Mouse (Mus musculus) ovary, postnatal 36 days (tissue): ENCODE measurements at regions not wholly inside any gene's neighbourhood (a gene's known extent, or its start where the extent isn't known, plus 50 kb on each side); places are given as distances from the start of the nearest gene placed in this dataset.

ENCODE experiments used
- DNase-seq: peaks from one replicate; pipeline ENCODE4 v3.0.0; 2022; ENCODE audit warnings: low spot score, mixed read lengths

DNA sequence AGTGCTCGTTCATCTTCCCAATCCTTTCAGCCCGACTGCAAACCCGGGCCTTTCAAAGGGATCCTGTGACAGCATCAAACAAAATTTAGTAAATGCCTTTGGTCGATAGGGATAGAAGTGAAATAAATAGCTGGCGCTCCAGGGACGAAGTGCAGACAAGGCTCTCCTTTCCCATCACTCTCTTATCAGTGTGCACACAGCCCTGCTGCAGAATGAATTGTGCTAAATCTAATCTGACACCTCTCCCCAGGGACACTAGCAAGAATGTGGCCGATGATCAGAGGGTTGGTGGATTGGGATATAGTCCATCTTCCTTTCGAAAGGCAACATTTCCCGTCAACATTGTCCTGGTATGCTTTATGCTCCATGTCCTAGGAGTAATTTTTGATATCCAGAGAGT lies 1372.9 kb upstream of the Tenm4 start:
- no peak for DNase-seq

DNA sequence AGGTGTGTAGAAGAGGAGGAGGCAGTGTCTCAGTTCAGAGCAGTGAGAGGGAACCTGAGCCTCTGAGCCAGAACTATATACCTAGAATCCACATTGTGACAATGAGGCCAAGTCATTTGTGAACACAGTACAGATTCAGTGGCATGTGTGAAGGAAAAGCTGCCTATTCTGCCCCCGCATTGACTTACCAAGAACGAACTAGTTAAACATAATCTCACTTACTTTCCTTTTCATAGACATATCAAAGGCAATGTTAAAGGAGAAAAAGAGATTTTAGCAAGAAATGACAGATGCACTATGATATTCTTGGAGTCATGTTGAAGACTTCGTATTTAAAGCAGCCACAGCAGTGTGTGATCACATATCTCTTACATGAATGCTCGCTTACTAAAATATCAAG lies 1329.8 kb upstream of the Tenm4 start:
- DNase-seq, result no peak

DNA sequence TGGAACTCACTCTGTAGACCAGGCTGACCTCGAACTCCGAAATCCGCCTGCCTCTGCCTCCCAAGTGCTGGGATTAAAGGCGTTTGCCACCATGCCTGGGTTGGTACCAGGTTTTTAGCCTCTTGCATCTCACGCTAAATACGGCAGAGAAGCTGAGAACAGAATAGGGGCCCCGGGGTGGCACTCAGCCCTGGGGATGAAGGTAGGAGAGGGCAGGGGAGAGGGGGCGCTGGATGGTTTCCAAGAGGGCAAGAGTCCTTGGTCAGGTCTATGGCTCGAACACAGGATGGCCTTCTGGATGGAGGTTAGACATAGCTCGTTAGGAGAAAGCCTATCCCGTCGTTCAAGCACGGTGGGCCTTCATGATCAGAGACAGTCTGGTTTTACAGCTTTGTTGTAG lies 1319.7 kb upstream of the Tenm4 start:
- peak; percentile 2 for DNase-seq

DNA sequence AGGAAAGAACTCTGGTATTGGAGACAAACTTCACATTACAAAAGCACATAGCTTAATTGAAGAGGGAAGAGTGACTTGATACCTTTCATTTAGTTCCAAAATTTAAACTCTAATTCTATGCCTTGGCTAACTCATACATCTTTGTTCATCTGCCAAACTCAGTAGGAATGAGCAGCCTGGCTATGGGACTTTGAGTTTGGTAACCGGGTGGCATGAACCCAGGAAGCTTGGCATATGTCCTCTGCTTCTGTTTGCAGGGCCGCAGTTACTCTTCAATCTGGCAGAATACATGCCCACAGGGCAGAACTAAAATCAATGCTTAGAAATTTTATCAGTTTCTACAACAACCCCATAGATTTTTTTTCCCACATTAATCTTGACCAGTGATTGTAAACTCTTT lies 1314.4 kb upstream of the Tenm4 start:
- DNase-seq, result no peak

DNA sequence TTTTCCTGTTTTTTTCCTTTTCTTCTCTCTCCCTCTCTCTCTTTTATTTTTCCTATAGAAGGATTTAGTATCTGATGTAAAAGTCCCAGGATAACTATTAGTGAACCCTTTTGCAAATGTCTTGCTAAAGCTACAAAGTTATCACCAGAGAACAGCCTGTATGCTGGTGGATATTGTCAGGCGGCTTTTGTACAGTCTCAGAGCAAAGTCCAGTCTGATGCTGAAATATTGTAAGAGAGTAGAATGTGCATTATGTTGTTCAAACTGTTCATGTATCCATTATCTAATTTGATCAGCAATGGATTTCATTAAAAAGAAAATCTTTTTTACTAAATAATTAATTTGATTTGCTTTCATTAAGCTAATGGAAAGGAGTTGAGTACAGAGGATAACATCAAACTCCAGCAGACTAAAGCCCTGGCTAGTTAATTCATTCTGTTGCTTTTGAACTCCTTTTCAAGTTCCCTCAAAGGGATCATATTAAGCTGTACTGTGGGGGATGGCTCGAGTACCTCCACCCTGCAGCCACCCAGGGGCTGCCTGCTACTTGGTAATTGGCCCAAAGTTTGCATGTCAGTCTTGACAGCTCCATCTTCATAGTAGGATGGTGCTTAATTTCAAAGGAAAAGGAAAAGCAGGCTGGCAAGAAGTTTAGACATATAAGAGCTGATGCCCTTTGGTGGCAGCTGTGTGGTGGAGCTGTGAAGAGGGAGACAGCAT lies 1280.2 kb upstream of the Tenm4 start:
- no peak for DNase-seq

DNA sequence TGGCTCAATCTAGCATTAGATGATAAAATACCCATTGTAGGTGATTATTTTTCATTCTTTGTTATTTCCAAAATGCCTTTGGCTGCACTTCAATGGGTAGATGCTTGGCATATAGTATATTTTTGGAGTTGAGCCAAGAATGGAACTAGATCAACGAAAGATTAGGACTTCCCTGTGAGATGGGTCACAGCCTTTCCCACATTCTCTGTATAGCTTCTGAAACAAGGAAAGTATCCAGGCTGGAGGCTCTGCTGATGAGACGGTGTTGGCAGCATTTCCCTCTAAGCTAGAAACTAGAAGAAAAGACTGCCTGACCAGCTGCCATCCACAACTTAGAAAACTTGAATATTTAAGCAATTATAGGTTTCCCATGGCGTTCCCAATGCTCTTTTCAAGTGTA lies 1273.0 kb upstream of the Tenm4 start:
- no peak for DNase-seq

DNA sequence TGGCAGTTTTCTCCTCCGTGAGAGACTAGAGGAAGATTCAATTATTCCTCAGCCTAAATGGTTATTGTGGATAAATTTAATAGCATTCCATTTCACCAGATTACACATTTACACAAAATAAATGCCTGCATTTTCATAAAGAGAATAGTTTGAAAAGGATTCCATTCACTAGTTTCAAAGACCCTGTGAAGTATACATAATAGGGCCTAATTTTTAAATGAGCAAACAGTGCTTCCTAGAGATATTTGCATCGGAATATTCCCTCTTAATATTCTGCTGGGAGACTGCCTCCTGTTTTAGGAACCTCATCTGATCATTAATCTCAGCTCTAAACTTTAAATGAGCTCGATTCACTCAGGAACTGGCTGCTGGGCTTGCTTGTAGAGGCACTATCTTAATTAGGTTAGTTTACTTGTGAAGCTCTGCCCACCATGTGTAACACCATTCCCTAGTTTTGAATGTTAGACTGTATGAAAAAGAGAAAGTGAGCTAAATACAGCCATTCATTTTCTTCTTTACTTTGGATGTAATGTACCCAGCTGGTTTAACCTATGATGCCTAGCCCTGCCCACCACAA lies 1244.4 kb upstream of the Tenm4 start:
- no peak for DNase-seq

DNA sequence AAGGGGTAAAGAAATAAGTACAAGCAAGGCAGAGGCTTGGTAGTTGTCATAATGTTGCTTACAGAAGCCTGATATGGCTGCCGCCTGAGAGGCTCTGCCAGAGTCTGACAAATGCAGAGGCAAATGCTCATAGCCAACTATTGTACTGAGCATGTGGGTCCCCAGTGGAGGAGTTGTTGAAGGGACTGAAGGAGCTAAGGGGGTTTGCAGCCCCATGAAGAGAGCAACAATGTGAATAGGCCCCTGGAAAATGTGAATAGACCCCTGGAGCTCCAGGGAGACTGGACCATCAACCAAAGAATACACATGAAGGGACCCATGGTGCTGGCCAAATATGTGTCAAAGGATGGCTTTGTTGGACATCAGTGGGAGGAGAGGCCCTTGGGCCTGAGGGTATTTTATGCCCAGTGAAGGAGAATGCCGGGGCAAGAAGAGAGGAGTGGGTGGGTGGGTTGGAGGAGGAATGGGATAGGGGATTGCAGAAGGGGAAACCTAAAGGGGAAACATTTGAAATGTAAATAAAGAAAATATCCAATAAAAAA lies 1207.2 kb upstream of the Tenm4 start:
- DNase-seq, result no peak

DNA sequence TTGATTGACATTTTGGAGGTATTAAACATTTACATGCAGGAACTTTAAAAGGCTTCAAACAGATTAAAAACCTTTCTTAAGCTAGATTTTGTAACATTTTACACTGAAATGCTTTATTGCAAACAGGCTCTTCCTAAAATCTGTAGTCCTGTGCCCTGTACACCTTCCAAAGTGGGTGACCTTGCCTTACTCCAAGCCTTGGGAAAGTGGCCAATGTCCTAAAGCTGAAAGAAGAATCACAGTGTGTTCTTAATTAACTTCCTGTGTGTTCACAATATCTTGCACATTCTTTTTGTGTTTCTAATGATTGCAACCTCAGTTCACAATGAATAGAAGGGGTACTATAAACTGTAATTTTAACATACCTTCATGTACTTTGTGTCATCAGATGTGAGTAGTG lies 1203.4 kb upstream of the Tenm4 start:
- DNase-seq, result no peak

DNA sequence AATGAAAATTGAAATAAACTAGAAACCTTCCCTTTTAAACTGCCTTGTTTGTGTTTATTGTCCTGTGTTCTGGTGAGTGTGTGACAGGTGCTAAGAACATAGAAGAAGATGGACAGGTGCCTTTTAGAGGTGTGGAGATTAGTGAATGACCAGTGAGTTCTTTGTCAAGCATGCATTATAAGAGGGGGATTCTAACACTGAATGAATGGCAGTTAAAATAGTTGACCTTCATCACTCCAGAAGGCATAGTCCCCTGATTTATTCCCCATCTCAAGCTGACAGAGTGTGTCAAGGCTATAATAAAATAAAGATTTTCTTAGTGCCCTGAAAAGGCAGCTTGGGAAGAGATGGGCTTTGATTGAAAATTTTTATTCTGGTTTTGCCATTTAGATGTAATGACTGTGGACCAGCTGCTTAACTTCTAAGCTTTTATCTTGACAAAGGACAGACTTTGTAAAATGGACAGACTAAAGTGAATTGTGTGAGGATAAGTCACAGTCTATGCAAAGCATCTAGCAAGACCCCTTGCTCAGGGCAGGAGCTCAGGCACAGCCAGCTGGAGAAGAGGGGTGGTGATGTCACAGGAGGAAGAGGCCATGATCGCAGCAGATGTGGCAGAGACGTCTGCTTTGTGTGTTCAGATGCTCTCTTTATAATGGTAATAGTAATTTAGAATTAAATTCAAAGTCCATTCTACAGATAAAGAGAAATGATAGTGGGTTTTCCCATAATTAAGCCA lies 1195.8 kb upstream of the Tenm4 start:
- no peak for DNase-seq

DNA sequence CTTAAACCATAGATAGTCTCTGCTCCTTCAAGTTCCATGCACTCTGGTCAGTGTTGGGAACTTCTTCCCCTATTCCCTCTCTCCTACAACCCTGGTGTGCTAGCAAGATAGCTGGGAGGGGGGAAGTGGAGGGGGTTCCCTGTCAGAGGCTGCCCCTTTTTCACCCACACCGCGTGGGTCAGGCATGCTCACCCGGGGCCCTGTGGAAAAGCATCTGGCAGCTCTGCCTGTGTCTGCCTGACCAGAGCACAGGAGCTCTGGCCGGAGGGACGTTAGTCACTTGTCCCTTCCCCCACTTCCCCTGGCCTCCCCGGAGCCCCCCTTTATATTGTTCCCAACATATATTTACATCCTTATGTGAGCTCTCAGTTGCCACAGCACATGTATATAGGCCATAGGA lies 1174.8 kb upstream of the Tenm4 start:
- no peak for DNase-seq

DNA sequence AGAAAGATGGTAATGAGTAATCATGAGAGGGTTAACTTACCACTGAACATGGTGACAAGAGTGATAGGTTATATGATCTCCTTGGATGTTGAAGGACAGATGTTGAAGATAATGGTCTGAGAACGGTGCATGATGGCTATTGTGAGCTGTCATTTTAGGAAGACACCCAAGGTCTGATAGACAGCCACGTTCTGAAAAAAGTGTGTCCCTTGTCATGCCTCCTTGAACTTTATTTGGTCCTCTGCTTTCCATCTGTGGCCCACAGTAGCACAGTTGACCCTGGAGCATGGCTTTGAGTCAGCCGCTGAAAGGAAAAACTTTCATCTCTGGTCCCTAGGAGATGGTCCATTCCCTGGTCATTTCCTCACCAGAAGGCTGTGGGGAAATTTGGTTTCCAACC lies 1166.9 kb upstream of the Tenm4 start:
- no peak for DNase-seq

DNA sequence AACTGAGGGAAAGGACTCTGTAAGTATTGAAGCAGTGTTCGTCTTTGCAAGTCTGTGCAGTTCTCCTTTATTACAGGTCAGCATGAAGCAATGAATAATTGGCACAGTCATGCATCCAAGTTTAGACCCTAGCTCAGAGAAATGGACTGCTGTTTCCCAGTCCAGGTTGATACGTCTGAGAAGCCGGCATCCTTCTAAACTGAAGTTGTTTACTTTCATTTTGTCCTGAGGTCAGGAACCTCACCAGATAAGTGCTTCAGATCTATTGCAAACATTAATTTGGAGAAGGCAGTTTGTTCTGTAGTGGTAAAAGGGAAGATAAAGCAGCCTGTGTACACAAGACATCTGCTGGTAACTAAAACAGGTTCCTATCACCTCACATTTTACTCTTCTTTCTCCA lies 1165.6 kb upstream of the Tenm4 start:
- no peak for DNase-seq

DNA sequence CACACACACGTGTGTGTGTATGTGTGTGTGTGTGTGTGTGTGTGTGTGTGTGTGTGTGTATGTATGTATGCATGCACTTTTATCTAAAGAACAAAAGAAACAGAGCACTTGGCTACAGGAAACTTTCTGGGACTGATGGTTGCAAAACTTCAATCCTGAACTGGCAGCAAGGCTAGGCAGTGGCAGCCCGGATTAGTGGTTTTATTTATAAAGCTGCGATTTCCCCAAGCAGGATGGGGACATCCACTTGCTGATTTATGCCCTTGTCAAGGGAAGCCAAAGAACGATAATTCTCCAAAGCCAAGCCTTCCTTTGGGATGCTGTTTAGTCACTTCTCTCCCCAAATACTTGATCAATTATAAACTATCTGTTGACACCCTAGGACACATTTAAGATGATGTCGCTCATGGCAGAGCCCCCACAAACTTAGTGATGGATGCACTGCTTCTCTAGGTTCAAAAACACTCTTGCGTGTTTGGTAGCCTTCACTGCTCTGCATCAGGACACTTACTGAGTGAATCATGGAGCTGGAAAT lies 1162.1 kb upstream of the Tenm4 start:
- no peak for DNase-seq

DNA sequence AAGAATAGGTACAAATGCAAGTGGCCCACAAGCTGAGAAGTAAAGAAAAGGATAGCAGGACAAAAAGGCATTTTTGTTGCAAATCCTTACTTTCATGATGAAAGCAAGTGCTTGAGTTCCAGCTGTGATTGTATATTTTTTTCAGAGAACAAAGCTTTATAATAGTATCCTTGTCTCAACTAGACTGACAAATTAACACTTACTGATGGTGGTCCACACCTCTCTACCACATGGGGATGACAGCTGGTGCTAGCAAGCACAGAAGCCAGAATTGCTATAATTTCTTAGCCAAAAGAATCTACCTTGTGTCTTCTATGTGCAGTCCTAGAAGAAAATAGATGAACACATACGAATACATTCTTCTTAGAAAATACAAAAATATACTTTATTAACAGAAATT lies 1150.8 kb upstream of the Tenm4 start:
- DNase-seq, result no peak

DNA sequence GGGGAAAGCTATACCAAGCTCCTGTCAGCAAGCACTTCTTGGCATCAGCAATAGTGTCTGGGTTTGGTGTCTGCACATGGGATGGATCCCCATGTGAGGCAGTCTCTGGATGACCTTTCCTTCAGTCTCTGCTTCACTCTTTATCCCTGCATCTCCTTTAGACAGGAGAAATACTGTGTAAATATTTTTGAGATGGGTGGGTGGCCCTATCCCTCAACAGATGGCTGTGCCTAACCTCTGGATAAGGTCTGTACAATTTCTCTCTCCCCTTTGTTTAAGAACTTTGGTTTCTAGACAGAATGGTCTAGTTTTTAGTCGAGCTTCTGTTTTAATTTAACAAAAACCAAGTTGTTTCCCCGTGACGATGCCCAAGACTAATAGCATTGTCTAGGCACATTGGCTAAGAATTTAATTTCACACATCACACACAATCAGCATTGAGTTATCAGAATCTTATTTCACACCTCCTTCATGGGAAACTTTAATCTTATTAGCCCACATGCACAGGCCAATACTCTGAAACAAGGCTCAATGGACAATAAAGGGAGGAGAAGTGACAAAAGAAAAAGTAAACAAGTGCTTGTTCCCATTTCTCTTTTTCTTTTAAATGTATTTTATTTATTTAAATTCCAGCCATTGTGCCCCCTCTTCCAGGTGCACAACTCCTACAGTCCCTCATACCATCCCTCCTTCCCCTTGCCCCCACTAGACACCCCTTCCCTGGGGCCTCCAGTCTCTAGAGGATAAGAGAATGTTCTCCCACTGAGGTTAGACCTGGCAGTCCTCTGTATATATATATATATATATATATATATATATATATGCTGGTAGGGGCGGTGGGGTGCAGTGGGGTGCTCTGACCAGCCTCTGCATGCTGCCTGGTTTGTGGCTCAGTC lies 1142.9 kb upstream of the Tenm4 start:
- no peak for DNase-seq
